Mouse (Mus musculus): Measurements from ENCODE around the gene Ect2. TPM values are rescaled to one million over a fixed set of nuclear protein-coding genes. Genes with fewer than 3 reads are reported as not detected.

The Ect2 gene
- total and polyA plus RNA-seq, 2 experiments from 2014 or later, result 8.6 to 14.7 TPM

DNA sequence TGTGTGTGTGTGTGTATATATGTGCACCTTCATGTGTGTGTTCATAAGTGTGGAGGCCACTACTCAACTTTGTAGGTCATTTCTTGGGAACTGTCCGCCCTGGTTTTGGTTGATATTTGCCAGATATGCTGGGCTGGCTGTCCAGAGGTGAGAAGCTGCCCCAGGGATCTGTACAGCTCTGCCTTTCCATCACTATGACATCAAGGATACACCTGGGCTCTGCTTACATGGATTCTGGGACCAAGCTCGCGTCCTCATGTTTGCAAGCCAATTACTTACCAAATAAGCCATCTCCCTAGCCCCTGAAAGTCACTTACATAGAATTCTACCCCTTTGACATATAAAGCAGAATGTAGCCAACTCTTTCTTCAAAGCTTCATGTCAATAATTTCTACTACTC lies 98.2 kb downstream of the Ect2 start:
- TF ChIP-seq EP300 (IDR thresholded peaks at IDR 0.05; ENCODE audit: low read depth) (no peak), CTCF (IDR thresholded peaks at IDR 0.05; ENCODE audit: low read depth) (no peak)
- H3K4me3 ChIP-seq (ENCODE audit: low read depth, low read length), result no peak overlapping the region
- no peaks in the 10 kb centered on the region for H3K4me1 ChIP-seq (ENCODE audit: control insufficient read depth, insufficient read depth)
- H3K9ac ChIP-seq (replicated peaks; ENCODE audit: low read depth, low read length), result no peak overlapping the region
- no peaks in the 10 kb centered on the region for H3K36me3 ChIP-seq (replicated peaks; ENCODE audit: control insufficient read depth, insufficient read depth, low read length)
- H3K27me3 ChIP-seq (ENCODE audit: control insufficient read depth, insufficient read depth, low read length), result no peaks in the 10 kb centered on the region
- H3K27ac ChIP-seq (ENCODE audit: low read depth), result no peak overlapping the region
- no peak overlapping the region for H3K4me2 ChIP-seq (ENCODE audit: low read depth, low read length)
- WGBS, result 75% methylated on average over 3 of the region's 3 CpGs
- ATAC-seq (ENCODE audit: insufficient read depth, low read depth), result no peak
- H3K9me3 ChIP-seq (replicated peaks; ENCODE audit: control insufficient read depth, low read length), result no peaks in the 10 kb centered on the region
- no peak for DNase-seq (ENCODE audit: low spot score)

DNA sequence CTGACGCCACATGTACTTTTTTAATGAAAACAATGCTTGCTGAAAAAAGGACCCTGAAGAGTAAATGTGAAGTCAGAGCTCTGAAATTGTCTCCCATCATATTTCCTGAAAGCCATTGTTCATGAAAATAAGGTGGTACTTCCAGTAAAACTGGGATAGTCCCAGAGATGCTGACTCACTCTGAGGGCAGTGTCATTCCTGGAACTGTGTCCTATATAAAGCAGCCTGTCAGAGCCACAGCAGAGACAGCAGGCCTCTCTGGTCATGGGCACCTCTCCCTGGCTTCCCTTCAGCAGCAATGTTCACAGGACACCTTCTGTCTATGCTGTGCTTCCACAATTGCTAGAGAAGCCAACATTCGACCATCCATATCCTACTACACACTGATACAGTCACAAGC lies 98.9 kb downstream of the Ect2 start:
- no peaks in the 10 kb centered on the region for H3K36me3 ChIP-seq (replicated peaks; ENCODE audit: control insufficient read depth, insufficient read depth, low read length)
- WGBS, result 61% methylated on average over 2 of the region's 2 CpGs
- DNase-seq (ENCODE audit: low spot score) (no peak), ATAC-seq (ENCODE audit: insufficient read depth, low read depth) (no peak)
- no peaks in the 10 kb centered on the region for H3K9me3 ChIP-seq (replicated peaks; ENCODE audit: control insufficient read depth, low read length)
- H3K4me2 ChIP-seq (ENCODE audit: low read depth, low read length), result no peak overlapping the region
- no peak overlapping the region for H3K4me3 ChIP-seq (ENCODE audit: low read depth, low read length)
- no peaks in the 10 kb centered on the region for H3K27me3 ChIP-seq (ENCODE audit: control insufficient read depth, insufficient read depth, low read length)
- no peaks in the 10 kb centered on the region for H3K4me1 ChIP-seq (ENCODE audit: control insufficient read depth, insufficient read depth)
- TF ChIP-seq EP300 (IDR thresholded peaks at IDR 0.05; ENCODE audit: low read depth), result no peak
- no peak for TF ChIP-seq CTCF (IDR thresholded peaks at IDR 0.05; ENCODE audit: low read depth)
- no peak overlapping the region for H3K9ac ChIP-seq (replicated peaks; ENCODE audit: low read depth, low read length)
- no peak overlapping the region for H3K27ac ChIP-seq (ENCODE audit: low read depth)

Other genes starting within 250 kb of the Ect2 start
- gene Nceh1, start 29.1 kb upstream of the Ect2 start, total RNA-seq (2014; rRNA removed; ENCODE audit: low replicate concordance), result 80.7 and 81.0 TPM in 2 replicates
- 51.6 and 67.7 TPM in 2 replicates for gene Nceh1, start 29.1 kb upstream of the Ect2 start, polyA plus RNA-seq (2015; fragmentation: Nextera tagmentation; extraction: Ambion mirVana)
- gene Tnfsf10, start 163.2 kb upstream of the Ect2 start, total RNA-seq (2014; rRNA removed; ENCODE audit: low replicate concordance), result 0.23 and 6.4 TPM in 2 replicates
- 0.64 and 0.66 TPM in 2 replicates for gene Tnfsf10, start 163.2 kb upstream of the Ect2 start, polyA plus RNA-seq (2015; fragmentation: Nextera tagmentation; extraction: Ambion mirVana)
- gene Ghsr, start 217.5 kb upstream of the Ect2 start, total RNA-seq (2014; rRNA removed; ENCODE audit: low replicate concordance), result not detected in 2 replicates
- gene Ghsr, start 217.5 kb upstream of the Ect2 start, polyA plus RNA-seq (2015; fragmentation: Nextera tagmentation; extraction: Ambion mirVana), result not detected in 2 replicates

All from heart, postnatal 0 days (tissue).